Mouse (Mus musculus) testis, adult 2 months (tissue): ENCODE measurements at regions not wholly inside any gene's neighbourhood (a gene's known extent, or its start where the extent isn't known, plus 50 kb on each side); places are given as distances from the start of the nearest gene placed in this dataset.

Source experiments
- H3K27ac ChIP-seq: fragments of 200-500 bp; 2 replicates; pipeline ENCODE4 v1.5.1; 2012; ENCODE audit warnings: low read depth, low read length; ENCODE audit not compliant: control insufficient read depth, insufficient read depth
- H3K27me3 ChIP-seq: fragments of 200-500 bp; 2 replicates; pipeline ENCODE4 v1.6.1; 2012; ENCODE audit warnings: mild to moderate bottlenecking, low read length, moderate library complexity; ENCODE audit not compliant: control insufficient read depth, insufficient read depth
- H3K36me3 ChIP-seq: fragments of 200-500 bp; 2 replicates; pipeline ENCODE4 v1.6.1; 2012; ENCODE audit warnings: mild to moderate bottlenecking, low read length; ENCODE audit not compliant: control insufficient read depth, insufficient read depth
- H3K4me1 ChIP-seq: fragments of 200-500 bp; 2 replicates; pipeline ENCODE4 v1.6.1; 2012; ENCODE audit warnings: low read length; ENCODE audit not compliant: control insufficient read depth, insufficient read depth
- H3K4me3 ChIP-seq: fragments of 200-500 bp; 2 replicates; pipeline ENCODE4 v1.5.1; 2012; ENCODE audit warnings: low read depth, mild to moderate bottlenecking, low read length, moderate library complexity, mixed read lengths; ENCODE audit not compliant: control insufficient read depth
- CTCF ChIP-seq: fragments of 200-500 bp; IDR thresholded peaks from 2 replicates; pipeline ENCODE4 v1.5.1; 2012; ENCODE audit warnings: low read depth, mild to moderate bottlenecking, inconsistent platforms, low read length, moderate library complexity; ENCODE audit not compliant: control insufficient read depth, insufficient read depth, insufficient replicate concordance
- POLR2A ChIP-seq: fragments of 200-500 bp; IDR thresholded peaks from 2 replicates; pipeline ENCODE4 v1.6.1; 2012; ENCODE audit warnings: low read depth, mild to moderate bottlenecking, inconsistent platforms, low read length, moderate library complexity; ENCODE audit not compliant: control insufficient read depth

DNA sequence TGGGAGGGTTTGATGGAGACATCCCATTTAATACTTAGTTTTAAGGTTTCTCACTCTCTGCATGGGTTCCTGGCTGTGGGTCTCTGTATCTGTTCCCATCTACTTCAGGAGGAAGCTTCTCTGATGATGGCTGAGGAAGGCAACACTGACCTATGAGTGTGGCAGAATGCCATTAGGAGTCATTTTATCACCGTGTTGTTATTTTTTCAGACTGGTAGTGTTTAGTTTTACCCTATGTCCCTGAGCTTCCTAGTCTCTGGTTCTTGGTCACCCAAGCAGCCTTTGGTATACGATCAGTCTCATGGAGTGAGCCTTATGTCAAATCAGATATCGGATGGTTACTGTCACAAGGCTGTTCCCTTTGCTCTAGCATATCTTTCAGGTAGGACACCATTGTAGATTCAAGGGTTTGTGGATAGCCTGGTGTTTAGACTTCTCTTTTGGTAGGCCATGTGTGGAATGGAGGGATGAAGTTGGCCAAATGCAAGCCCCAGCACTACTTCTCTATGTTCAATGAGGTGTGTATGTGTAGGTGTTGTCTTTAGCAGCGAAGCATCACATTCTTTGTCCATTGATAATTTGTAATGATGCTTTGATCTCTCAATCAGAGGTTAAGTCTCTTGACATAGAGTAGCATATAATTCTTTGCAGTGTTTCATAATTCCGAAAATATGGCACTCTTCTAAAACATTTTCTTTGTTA lies 101.0 kb upstream of the Cdh6 start:
- Histone ChIP-seq H3K4me3 (no peak overlapping the region), H3K27ac (no peak overlapping the region), H3K4me1 (no peaks in the 10 kb centered on the region), H3K27me3 (no peaks in the 10 kb centered on the region), H3K36me3 (no peaks in the 10 kb centered on the region)
- TF ChIP-seq CTCF (no peak), POLR2A (no peak)

DNA sequence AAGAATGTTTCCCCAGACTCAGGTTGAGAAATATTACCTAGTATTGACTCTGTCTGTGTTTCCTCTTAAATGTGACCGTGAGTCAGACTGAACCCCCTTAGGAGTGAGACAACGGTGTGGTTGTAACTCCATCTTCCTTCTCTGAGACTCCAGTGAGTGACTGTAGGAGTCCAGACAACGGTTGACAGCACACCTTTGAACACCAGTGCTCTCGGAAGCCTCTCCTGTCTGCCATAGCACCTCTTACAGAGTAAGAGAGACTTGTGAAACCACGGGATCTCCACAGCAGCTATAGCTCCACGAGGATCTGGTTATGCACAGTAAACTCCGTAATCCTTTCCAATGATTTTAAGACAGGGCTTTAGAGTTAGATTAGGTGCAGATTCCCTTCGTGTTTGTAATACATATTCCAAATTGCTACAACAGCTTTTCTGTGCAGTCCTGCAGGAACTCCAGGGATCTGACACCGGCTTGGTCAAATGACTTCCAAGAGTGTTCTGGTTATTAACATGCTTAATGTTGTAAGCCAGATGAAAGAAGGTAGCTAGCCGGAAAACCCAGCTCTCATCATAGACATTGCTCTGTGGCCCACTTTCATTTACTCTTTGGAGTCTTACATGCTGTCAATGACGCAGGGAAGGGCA lies 72.7 kb upstream of the Cdh6 start:
- no peak overlapping the region for H3K4me3 ChIP-seq
- H3K27ac ChIP-seq = no peak overlapping the region
- no peaks in the 10 kb centered on the region for H3K36me3 ChIP-seq
- H3K27me3 ChIP-seq = no peaks in the 10 kb centered on the region
- H3K4me1 ChIP-seq = no peaks in the 10 kb centered on the region
- TF ChIP-seq CTCF = no peak
- no peak for TF ChIP-seq POLR2A

GRCm38 (mm10) chr15:13244306-13244705 lies 70.8 kb upstream of the Cdh6 start:
- Histone ChIP-seq H3K27me3 (no peaks in the 10 kb centered on the region), H3K36me3 (no peaks in the 10 kb centered on the region), H3K27ac (no peak overlapping the region), H3K4me1 (no peaks in the 10 kb centered on the region), H3K4me3 (no peak overlapping the region)
- TF ChIP-seq CTCF (no peak), POLR2A (no peak)

DNA sequence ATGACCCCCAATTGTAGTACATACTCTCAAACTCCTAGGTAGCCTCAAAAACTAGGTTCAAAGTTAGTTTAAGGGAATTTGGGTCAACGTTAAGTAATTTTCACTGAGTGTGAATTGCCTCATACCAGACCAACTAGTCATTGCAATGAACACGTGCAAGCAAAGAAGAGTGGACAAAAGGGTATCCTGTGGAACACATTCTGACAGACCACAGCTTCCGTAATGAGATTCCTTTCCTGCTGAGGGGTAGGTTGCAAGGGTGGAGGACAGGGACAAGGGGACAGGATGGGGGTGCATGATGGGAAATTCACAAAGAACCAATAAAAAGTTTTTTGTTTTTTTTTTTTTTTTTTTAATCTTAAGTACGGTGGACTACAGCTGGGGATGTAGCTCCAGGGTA lies 70.1 kb upstream of the Cdh6 start:
- no peaks in the 10 kb centered on the region for H3K4me1 ChIP-seq
- no peaks in the 10 kb centered on the region for H3K36me3 ChIP-seq
- TF ChIP-seq CTCF = no peak
- no peak for TF ChIP-seq POLR2A
- no peaks in the 10 kb centered on the region for H3K27me3 ChIP-seq
- H3K27ac ChIP-seq = no peak overlapping the region
- no peak overlapping the region for H3K4me3 ChIP-seq

DNA sequence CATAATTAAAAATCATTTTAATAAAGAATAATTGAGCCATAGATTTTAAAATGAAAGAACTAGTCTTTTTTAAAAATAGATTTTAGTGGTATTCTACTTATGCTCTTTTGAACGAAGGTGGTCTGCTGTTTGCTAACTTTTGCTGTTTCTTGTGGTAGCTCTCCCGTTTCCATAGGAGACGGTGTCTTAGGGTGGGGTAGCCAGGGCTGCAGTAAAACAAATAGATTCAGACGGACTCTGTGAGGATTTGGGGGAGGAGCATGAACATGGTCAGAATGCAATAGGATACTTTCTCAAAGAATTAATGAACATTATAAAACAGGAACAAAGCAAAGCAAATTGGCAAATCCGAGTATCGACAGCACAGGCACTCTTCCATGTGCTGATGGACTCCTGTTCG lies 67.5 kb upstream of the Cdh6 start:
- Histone ChIP-seq H3K36me3 (no peaks in the 10 kb centered on the region), H3K27ac (no peak overlapping the region), H3K27me3 (no peaks in the 10 kb centered on the region), H3K4me1 (no peaks in the 10 kb centered on the region), H3K4me3 (no peak overlapping the region)
- TF ChIP-seq CTCF = no peak

DNA sequence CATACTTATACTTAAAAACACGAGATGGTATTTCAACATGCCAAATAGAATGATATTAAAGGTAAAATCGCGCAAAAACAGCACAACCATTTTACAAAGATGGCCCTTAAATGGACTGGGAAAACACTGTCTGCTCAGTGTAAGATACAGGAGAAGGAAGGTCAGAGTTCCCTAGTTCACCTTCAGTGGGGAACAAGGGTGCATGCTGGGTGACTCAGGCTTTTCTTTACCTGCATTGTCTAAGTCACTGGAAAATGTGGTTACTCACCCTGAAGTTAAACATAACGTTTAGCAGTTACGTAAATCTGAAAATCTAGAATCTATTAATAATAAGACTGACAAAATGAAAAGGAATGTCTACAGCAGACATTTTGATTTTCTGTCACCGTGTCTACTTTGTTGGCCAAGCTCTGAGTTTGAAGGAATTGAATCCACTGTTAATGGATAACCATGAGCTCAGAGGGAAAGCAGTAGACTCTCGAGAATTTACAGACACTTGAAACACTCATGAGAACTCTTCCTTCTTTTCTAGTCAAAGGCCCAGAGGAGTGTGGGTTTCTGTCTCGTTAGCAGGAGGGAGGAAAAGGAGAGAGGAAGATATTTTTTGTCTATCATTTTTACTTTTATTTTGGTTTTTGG lies 63.5 kb upstream of the Cdh6 start:
- no peak for TF ChIP-seq CTCF
- no peak overlapping the region for H3K4me3 ChIP-seq
- H3K4me1 ChIP-seq = no peaks in the 10 kb centered on the region
- H3K27ac ChIP-seq = no peak overlapping the region
- no peaks in the 10 kb centered on the region for H3K36me3 ChIP-seq
- H3K27me3 ChIP-seq = no peaks in the 10 kb centered on the region

- TF ChIP-seq CTCF (no peak), POLR2A (no peak)
These were observed 59.2 kb upstream of the Cdh6 start for GRCm38 (mm10) chr15:13232567-13233259.

More at GRCm38 (mm10) chr15:13232567-13233259, 59.2 kb upstream of the Cdh6 start:
- H3K36me3 ChIP-seq = no peaks in the 10 kb centered on the region
- no peak overlapping the region for H3K27ac ChIP-seq
- H3K4me1 ChIP-seq = peaks cover 3% of the 10 kb centered on the region; the same call in 1 of the 2 replicates
- H3K4me3 ChIP-seq = no peak overlapping the region
- H3K27me3 ChIP-seq = no peaks in the 10 kb centered on the region
